Comparison of ENCODE assay signal across 20 mouse cellular contexts in genomic region chr15:4367801-4368200, GRCm38 (mm10). TPM values are rescaled to one million over a fixed set of nuclear protein-coding genes. Genes with fewer than 3 reads are reported as not detected.
DNase-seq lines count a peak whose midpoint lies in the region; ATAC-seq lines count a peak whose summit lies in the region.
"Had no signal": no experiment of that assay in that cellular context is flagged by ENCODE, and none has a peak within 500 bp of the region (broad histone marks: within the 10 kb centered on the region; RNA-seq: fewer than 3 reads in every experiment).

No protein-coding gene starts in this region.

- no peak overlapping the region for H3K27ac ChIP-seq in hindbrain, embryonic 11.5 days (ENCODE audit: low read depth, low read length)
- H3K27ac ChIP-seq in hindbrain, embryonic 14.5 days: no peak overlapping the region
- H3K27ac ChIP-seq: embryonic facial prominence, embryonic 12.5 days; heart, embryonic 15.5 days; hindbrain, embryonic 15.5 days; lung, embryonic 15.5 days; neural tube, embryonic 12.5 days had no signal

- DNase-seq in hindbrain, embryonic 11.5 days (ENCODE audit: low spot score): peak; percentile 30
- DNase-seq in hindbrain, embryonic 14.5 days (ENCODE audit: low spot score): no peak
- peak; percentile 39 for DNase-seq in retina, embryonic 14.5 days (ENCODE audit: low spot score)
- no peak for DNase-seq in retina, postnatal 1 day
- DNase-seq in embryo, embryonic 10.5 days (ENCODE audit: low spot score): peak; percentile 57
- no peak for DNase-seq in spleen, adult 12 weeks (ENCODE audit: low spot score)
- DNase-seq in urinary bladder, postnatal 25 days (ENCODE audit: low spot score): no peak
- DNase-seq in gastrocnemius, adult 8-10 months (ENCODE audit: low spot score in 2 of 2): no peak
- DNase-seq: cerebellum, adult 9-11 months; thymus, adult 2 months had no signal

- no peak overlapping the region for H3K4me2 ChIP-seq in hindbrain, embryonic 11.5 days (replicated peaks; ENCODE audit: low read depth, low read length)
- no peak overlapping the region for H3K4me2 ChIP-seq in hindbrain, embryonic 14.5 days (replicated peaks)
- H3K4me2 ChIP-seq: embryonic facial prominence, embryonic 12.5 days; heart, embryonic 15.5 days; hindbrain, embryonic 15.5 days; lung, embryonic 15.5 days; neural tube, embryonic 12.5 days had no signal

- no peaks in the 10 kb centered on the region for H3K27me3 ChIP-seq in hindbrain, embryonic 11.5 days (ENCODE audit: control insufficient read depth, insufficient read depth, low read length)
- no peaks in the 10 kb centered on the region for H3K27me3 ChIP-seq in hindbrain, embryonic 14.5 days (ENCODE audit: control insufficient read depth, insufficient read depth, low read length)
- H3K27me3 ChIP-seq: embryonic facial prominence, embryonic 12.5 days; heart, embryonic 15.5 days; hindbrain, embryonic 15.5 days; lung, embryonic 15.5 days; neural tube, embryonic 12.5 days; Patski had no signal

- H3K4me3 ChIP-seq in hindbrain, embryonic 11.5 days (ENCODE audit: low read depth, low read length): no peak overlapping the region
- no peak overlapping the region for H3K4me3 ChIP-seq in hindbrain, embryonic 14.5 days (replicated peaks; ENCODE audit: low read length)
- H3K4me3 ChIP-seq: embryonic facial prominence, embryonic 12.5 days; heart, embryonic 15.5 days; hindbrain, embryonic 15.5 days; lung, embryonic 15.5 days; neural tube, embryonic 12.5 days had no signal

- no peaks in the 10 kb centered on the region for H3K9me3 ChIP-seq in hindbrain, embryonic 11.5 days (ENCODE audit: control insufficient read depth, low read length)
- no peaks in the 10 kb centered on the region for H3K9me3 ChIP-seq in hindbrain, embryonic 14.5 days (ENCODE audit: control insufficient read depth, low read length)
- H3K9me3 ChIP-seq: embryonic facial prominence, embryonic 12.5 days; heart, embryonic 15.5 days; hindbrain, embryonic 15.5 days; lung, embryonic 15.5 days; neural tube, embryonic 12.5 days had no signal

- WGBS in hindbrain, embryonic 11.5 days: 72% methylated on average over 2 of the region's 2 CpGs
- WGBS in hindbrain, embryonic 14.5 days: 70% methylated on average over 2 of the region's 2 CpGs

- no peak for ATAC-seq in hindbrain, embryonic 11.5 days (ENCODE audit: low FRiP score)
- no peak for ATAC-seq in hindbrain, embryonic 14.5 days (ENCODE audit: low FRiP score)
- ATAC-seq: CD4-positive, CD25-positive, alpha-beta regulatory T cell, adult 4 months; intestine, postnatal 0 days; Patski had no signal

- H3K9ac ChIP-seq in hindbrain, embryonic 11.5 days (ENCODE audit: low read depth, low read length): no peak overlapping the region
- H3K9ac ChIP-seq in hindbrain, embryonic 14.5 days: no peak overlapping the region
- H3K9ac ChIP-seq: embryonic facial prominence, embryonic 12.5 days; heart, embryonic 15.5 days; hindbrain, embryonic 15.5 days; lung, embryonic 15.5 days; neural tube, embryonic 12.5 days had no signal

- H3K4me1 ChIP-seq in hindbrain, embryonic 11.5 days (replicated peaks; ENCODE audit: control insufficient read depth, insufficient read depth, low read length): no peaks in the 10 kb centered on the region
- H3K4me1 ChIP-seq in hindbrain, embryonic 14.5 days (replicated peaks; ENCODE audit: control insufficient read depth, insufficient read depth, low read length): no peaks in the 10 kb centered on the region
- H3K4me1 ChIP-seq: embryonic facial prominence, embryonic 12.5 days; heart, embryonic 15.5 days; hindbrain, embryonic 15.5 days; lung, embryonic 15.5 days; neural tube, embryonic 12.5 days had no signal

- no peaks in the 10 kb centered on the region for H3K36me3 ChIP-seq in hindbrain, embryonic 11.5 days (ENCODE audit: control insufficient read depth, insufficient read depth, low read length)
- no peaks in the 10 kb centered on the region for H3K36me3 ChIP-seq in hindbrain, embryonic 14.5 days (replicated peaks; ENCODE audit: control insufficient read depth, insufficient read depth)
- H3K36me3 ChIP-seq: embryonic facial prominence, embryonic 12.5 days; heart, embryonic 15.5 days; hindbrain, embryonic 15.5 days; lung, embryonic 15.5 days; neural tube, embryonic 12.5 days had no signal

RNA-seq across cellular contexts. Expression of gene Plcxd3, which starts 7.5 kb away (rescaled TPM):
- 13.2 and 15.9 TPM in 2 replicates for polyA plus RNA-seq in hindbrain, embryonic 11.5 days (2014; fragmentation: Nextera tagmentation; extraction: Ambion mirVana)
- 75.6 and 79.1 TPM in 2 replicates for polyA plus RNA-seq in hindbrain, embryonic 14.5 days (2014; fragmentation: Nextera tagmentation; extraction: Ambion mirVana)
- under 1 TPM in 3 of 4 experiments, not detected in 1; 0.12 to 0.40 (median 0.21) TPM for total RNA-seq in gastrocnemius, adult 8-10 months (2022)
- total RNA-seq: megakaryocyte progenitor cell, adult 5-6 weeks had no signal
- polyA plus RNA-seq: liver, adult 2 months; Patski; thymus, adult 2 months had no signal

Comparison
In these comparisons a context has a peak if more than half of its experiments do, and no peak if none do; other contexts are left out.
1. DNase-seq: peak in hindbrain, embryonic 11.5 days (single experiment), retina, embryonic 14.5 days (single experiment) and embryo, embryonic 10.5 days (single experiment); none in hindbrain, embryonic 14.5 days (single experiment), retina, postnatal 1 day (single experiment), spleen, adult 12 weeks (single experiment), urinary bladder, postnatal 25 days (single experiment) and gastrocnemius, adult 8-10 months (0 of 2).